Mouse (Mus musculus) ES-Bruce4 (cell line): ENCODE results near the gene Ppp1r14c. TPM values are rescaled to one million over a fixed set of nuclear protein-coding genes. Genes with fewer than 3 reads are reported as not detected.
"Not testable (repeated sequence)": the region's sequence is repeated elsewhere in the genome, so short reads cannot be mapped to it uniquely, and the experiment has no call there.

ENCODE experiments used
- H3K27ac ChIP-seq: 2 replicates; pipeline ENCODE4 v1.5.1; 2012; ENCODE audit warnings: low read length, inconsistent platforms; ENCODE audit not compliant: insufficient read depth
- H3K27me3 ChIP-seq: 2 replicates; pipeline ENCODE4 v1.6.1; 2012; ENCODE audit warnings: mild to moderate bottlenecking, low read length, inconsistent platforms; ENCODE audit not compliant: control insufficient read depth, poor library complexity, insufficient read depth, severe bottlenecking
- H3K36me3 ChIP-seq: 2 replicates; pipeline ENCODE4 v1.6.1; 2012; ENCODE audit warnings: inconsistent platforms, mild to moderate bottlenecking, low read length, moderate library complexity; ENCODE audit not compliant: control insufficient read depth, poor library complexity, insufficient read depth, severe bottlenecking
- H3K4me1 ChIP-seq: one replicate; pipeline ENCODE4 v1.8.1; 2011; ENCODE audit warnings: low read length; ENCODE audit not compliant: control insufficient read depth, insufficient read depth
- H3K4me3 ChIP-seq: 2 replicates; pipeline ENCODE4 v1.5.1; 2011; ENCODE audit warnings: low read depth, mild to moderate bottlenecking, low read length
- H3K9ac ChIP-seq: 2 replicates; pipeline ENCODE4 v1.6.1; 2012; ENCODE audit warnings: low read depth, mild to moderate bottlenecking, inconsistent platforms; ENCODE audit not compliant: poor library complexity, severe bottlenecking
- H3K9me3 ChIP-seq: replicated peaks from 2 replicates; pipeline ENCODE4 v1.6.1; 2012; ENCODE audit warnings: mild to moderate bottlenecking, low read length, inconsistent platforms; ENCODE audit not compliant: control insufficient read depth, poor library complexity, insufficient read depth, severe bottlenecking
- CTCF ChIP-seq: IDR thresholded peaks from one replicate; pipeline ENCODE4 v1.8.1; 2011; ENCODE audit warnings: low read depth, low read length
- EP300 ChIP-seq: IDR thresholded peaks from 2 replicates; pipeline ENCODE4 v1.6.1; 2011; ENCODE audit warnings: low read depth, low read length; ENCODE audit not compliant: insufficient read depth
- POLR2A ChIP-seq: IDR thresholded peaks from one replicate; pipeline ENCODE4 v1.8.1; 2011; ENCODE audit warnings: low read length; ENCODE audit not compliant: insufficient read depth
- polyA plus RNA-seq: library from polyadenylated mRNA; stranded (reverse); fragments of >200 nt; gene quantifications from 2 replicates; pipeline ENCODE4 v1.2.4, GENCODE M21; 2011; ENCODE audit warnings: low read depth; ENCODE audit not compliant: missing spikeins, insufficient read depth, insufficient read length

Ppp1r14c gene
- polyA plus RNA-seq, 1 experiment, result 8.7 TPM

GRCm38 (mm10) chr10:3416565-3416964, 50.7 kb downstream of the Ppp1r14c start:
- Histone ChIP-seq H3K27me3 (no peaks in the 10 kb centered on the region), H3K9ac (no peak overlapping the region), H3K36me3 (no peaks in the 10 kb centered on the region), H3K9me3 (no peaks in the 10 kb centered on the region), H3K27ac (no peak overlapping the region), H3K4me3 (no peak overlapping the region), H3K4me1 (no peaks in the 10 kb centered on the region)
- no peak for TF ChIP-seq EP300
- no peak for TF ChIP-seq POLR2A
- no peak for TF ChIP-seq CTCF

GRCm38 (mm10) chr10:3417408-3417807, 51.6 kb downstream of the Ppp1r14c start:
- no peaks in the 10 kb centered on the region for H3K4me1 ChIP-seq
- no peak overlapping the region for H3K4me3 ChIP-seq
- TF ChIP-seq EP300 (no peak), POLR2A (no peak), CTCF (no peak)
- no peaks in the 10 kb centered on the region for H3K27me3 ChIP-seq
- H3K36me3 ChIP-seq, result no peaks in the 10 kb centered on the region
- no peak overlapping the region for H3K27ac ChIP-seq
- no peak overlapping the region for H3K9ac ChIP-seq
- H3K9me3 ChIP-seq, result no peaks in the 10 kb centered on the region

DNA sequence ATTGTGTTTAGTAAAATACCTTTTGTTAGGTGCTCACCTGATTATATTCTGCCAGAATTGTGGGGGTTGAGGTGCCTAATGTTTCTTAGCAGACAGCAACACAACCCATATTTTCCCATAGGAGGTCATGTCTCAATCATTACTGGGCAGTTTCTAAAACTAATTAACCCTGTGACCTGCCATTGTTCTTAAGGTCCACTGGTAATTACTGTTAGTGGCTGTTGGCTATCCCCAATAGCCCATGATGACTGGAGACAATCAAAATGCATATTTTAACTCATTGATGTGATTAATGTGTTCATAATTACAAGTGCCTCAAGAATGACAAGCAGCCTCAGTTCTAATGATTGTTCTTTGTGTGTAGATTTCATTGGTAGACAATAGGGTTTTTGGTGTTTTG, 58.2 kb downstream of the Ppp1r14c start:
- no peaks in the 10 kb centered on the region for H3K36me3 ChIP-seq

DNA sequence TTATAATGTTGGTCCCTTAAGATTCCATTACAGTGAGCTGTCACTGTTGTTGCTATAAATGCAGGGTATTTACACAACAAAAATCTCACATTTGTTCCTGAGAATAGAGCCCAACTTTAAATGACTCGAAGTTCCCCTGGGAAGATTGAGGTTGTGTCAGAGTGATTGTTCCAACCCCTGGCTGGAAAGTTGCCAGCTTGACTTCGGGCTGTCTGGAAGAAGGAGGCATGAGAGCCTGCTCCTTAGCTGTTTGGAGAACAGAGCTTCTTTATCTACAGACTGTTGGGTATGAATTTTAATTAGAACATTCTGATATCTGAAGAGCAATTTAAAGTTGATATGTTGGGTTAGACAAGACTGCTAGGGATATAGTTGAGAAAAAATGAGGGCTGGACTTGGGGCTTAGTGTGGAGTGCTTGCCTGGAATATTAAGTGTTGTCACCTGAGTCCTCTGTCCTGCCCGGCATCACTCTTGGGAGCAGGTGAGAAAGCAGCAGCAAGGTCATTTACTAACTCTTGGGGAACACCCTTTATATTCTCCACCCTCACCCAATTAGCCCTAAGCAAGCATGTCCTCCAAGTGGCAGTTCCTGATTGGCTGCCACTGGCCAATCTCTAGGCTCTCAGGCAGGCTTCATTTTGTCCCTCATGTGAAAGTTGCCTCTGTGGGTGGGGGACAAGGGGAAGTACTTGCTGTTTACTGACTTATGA, 62.0 kb downstream of the Ppp1r14c start:
- no peak overlapping the region for H3K27ac ChIP-seq
- TF ChIP-seq POLR2A, result no peak
- TF ChIP-seq EP300, result no peak
- TF ChIP-seq CTCF, result no peak

More for the DNA sequence above, 58.2 kb downstream of the Ppp1r14c start:
- Histone ChIP-seq H3K9ac (no peak overlapping the region), H3K27ac (no peak overlapping the region), H3K9me3 (no peaks in the 10 kb centered on the region), H3K4me3 (no peak overlapping the region), H3K4me1 (no peaks in the 10 kb centered on the region), H3K27me3 (no peaks in the 10 kb centered on the region)
- TF ChIP-seq POLR2A, result no peak
- no peak for TF ChIP-seq EP300
- TF ChIP-seq CTCF, result no peak

DNA sequence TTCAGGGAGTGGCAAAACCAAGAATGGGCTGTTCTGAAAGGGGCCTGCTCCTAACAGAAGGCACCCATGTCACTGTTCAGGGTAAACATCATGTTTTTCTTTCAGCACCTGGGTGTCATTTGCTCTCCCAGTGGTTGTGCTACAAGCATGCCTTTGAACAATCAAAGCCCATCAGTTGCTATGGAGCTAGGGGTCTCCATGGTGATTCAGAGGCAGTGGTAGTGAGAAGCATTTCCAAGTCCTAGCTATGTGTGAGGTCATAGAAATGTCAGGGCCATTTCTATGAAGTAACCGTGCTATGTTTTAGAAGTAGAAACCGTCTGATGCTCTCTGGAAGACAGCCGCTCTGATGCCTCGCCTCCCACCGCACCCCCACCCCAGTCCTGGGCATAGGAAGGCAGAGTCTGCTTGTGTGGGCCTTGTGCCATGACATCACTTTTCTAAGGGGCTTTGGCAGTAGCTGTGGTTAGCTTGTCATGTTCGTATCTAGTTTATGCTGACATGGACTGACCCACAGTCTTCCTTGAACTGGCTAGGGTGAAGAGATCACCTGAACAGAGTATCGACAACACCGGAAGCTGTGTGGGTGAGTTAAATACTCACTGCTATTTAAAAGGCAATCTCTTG, 69.1 kb downstream of the Ppp1r14c start:
- Histone ChIP-seq H3K4me1 (no peaks in the 10 kb centered on the region), H3K36me3 (no peaks in the 10 kb centered on the region), H3K9ac (no peak overlapping the region), H3K27me3 (no peaks in the 10 kb centered on the region), H3K27ac (no peak overlapping the region), H3K9me3 (no peaks in the 10 kb centered on the region), H3K4me3 (no peak overlapping the region)
- TF ChIP-seq EP300, result no peak
- no peak for TF ChIP-seq CTCF

More for the DNA sequence above, 62.0 kb downstream of the Ppp1r14c start:
- no peaks in the 10 kb centered on the region for H3K36me3 ChIP-seq
- H3K4me1 ChIP-seq, result no peaks in the 10 kb centered on the region
- H3K27me3 ChIP-seq, result no peaks in the 10 kb centered on the region
- H3K9me3 ChIP-seq, result no peaks in the 10 kb centered on the region
- H3K9ac ChIP-seq, result no peak overlapping the region
- H3K4me3 ChIP-seq, result no peak overlapping the region

DNA sequence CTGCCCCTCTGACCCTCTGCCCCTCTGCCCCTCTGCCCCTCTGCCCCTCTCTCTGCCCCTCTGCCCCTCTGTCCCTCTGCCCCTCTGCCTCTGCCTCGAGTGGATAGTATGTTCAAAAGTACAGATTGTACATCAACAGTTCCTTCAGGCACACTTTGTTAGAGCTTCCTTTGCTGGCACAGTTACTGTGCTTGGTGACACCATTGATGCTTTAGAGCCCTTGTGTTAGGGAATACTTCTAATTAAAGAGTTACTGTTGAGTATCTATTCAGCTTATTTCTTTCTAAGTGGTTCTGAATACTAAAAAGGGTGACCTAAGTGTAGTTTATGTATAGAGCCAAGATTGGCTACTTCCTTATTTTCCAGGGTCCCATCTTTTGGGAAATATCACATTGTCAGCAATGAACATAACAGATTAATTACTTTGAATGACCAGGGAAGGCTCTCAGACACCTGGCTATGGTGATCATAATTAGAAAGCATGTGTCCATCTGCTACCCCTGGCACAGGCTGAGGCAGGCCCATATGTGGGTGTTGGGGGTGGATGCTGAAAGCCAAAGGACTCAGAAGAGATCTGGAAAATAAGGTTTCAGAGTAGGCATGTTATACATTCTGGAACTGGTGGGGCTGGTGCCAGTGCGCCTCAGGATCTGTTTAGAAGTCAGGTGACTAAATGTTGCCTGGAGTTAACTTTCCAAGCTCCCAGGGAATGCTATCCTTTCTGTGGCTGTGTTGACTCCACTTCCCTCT, 75.0 kb downstream of the Ppp1r14c start:
- Histone ChIP-seq H3K9me3 (no peaks in the 10 kb centered on the region), H3K4me1 (no peaks in the 10 kb centered on the region), H3K27ac (no peak overlapping the region), H3K27me3 (no peaks in the 10 kb centered on the region), H3K4me3 (no peak overlapping the region), H3K36me3 (no peaks in the 10 kb centered on the region), H3K9ac (no peak overlapping the region)
- no peak for TF ChIP-seq CTCF
- no peak for TF ChIP-seq POLR2A
- TF ChIP-seq EP300, result no peak

- H3K9ac ChIP-seq, H3K4me1 ChIP-seq, H3K27me3 ChIP-seq, H3K27ac ChIP-seq, H3K36me3 ChIP-seq, H3K4me3 ChIP-seq, H3K9me3 ChIP-seq: not testable (repeated sequence)
Measured at GRCm38 (mm10) chr10:3446748-3447147, 80.9 kb downstream of the Ppp1r14c start.
